Mouse (Mus musculus) splenic B cell, adult 2 months (primary cell): ENCODE measurements around the gene 5330417C22Rik.
A peak's percentile ranks its signal among the peaks of the same experiment; 100 is the strongest.
"Not testable (repeated sequence)": the region's sequence is repeated elsewhere in the genome, so short reads cannot be mapped to it uniquely, and the experiment has no call there.

Experiments used
- DNase-seq: peaks from one replicate; pipeline ENCODE4 v3.0.0-alpha.2; 2011; ENCODE audit warnings: low read depth, low spot score
- H3K27me3 ChIP-seq: 2 replicates; pipeline ENCODE4 v1.6.1; 2012; ENCODE audit warnings: mild to moderate bottlenecking, low read length, moderate library complexity, mixed read lengths; ENCODE audit not compliant: control insufficient read depth, poor library complexity, insufficient read depth, severe bottlenecking
- H3K36me3 ChIP-seq: 2 replicates; pipeline ENCODE4 v1.6.1; 2012; ENCODE audit warnings: mild to moderate bottlenecking, low read length, moderate library complexity, mixed read lengths; ENCODE audit not compliant: control insufficient read depth, poor library complexity, insufficient read depth, severe bottlenecking

5330417C22Rik gene

DNA sequence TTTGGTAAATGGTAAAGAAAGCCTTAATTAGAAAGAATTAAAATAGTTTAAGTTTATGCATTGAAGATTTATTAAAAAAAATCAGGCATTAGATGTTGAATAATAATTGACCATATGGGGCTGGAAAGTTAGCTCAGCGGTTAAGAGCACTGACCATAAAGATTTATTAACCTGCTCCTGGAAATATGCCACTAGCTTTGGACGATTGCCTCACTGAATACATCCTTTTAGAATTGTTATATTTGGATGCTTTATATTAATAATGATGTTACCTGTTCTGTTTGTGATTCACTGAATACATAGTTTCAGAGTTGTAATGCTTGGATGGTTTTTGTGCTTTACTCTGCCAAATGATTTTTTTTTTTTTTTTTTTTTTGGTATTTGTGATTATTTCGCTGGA, 34.9 kb downstream of the 5330417C22Rik start:
- not testable (repeated sequence) for H3K27me3 ChIP-seq, DNase-seq, H3K36me3 ChIP-seq

DNA sequence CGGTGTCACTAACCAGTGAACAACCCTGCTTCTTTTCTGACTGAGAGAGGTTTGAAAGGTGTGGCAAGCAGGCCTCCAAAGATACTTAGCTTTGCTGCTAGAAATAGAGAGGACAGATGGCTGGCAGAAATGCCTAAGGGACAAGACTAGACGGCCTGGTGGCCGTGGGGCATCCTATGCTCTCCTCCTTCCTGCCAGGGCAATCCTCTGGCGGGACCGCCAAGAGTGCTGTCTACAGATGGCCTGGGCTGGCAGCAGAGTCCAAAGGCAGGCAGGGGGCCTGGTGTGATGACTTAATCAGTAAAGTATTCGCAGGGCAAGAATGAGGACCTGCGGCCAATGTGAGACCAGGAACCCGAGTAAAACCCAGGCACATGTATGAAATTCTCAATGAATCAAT, 36.5 kb downstream of the 5330417C22Rik start:
- DNase-seq, result no peak
- H3K36me3 ChIP-seq, result no peaks in the 10 kb centered on the region
- H3K27me3 ChIP-seq, result no peaks in the 10 kb centered on the region

DNA sequence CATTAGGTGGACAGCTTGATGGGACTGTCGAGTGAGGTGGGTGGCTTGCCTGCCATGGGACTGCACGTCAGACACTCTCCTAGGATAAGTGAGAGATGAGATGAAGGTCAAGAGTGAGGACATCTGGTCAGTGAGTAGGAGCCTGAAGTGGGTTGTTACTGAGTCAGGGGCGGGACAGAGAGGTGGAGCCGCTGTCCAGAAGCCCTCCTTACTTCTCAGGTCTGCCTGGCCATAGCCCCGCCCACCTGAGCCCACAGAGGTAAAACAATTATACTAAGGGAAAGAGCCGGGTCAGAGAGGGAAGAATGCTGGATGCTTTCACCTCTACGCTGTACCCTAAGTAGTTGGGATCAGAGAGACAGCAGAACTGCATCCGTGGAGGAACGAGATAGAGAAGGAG, 38.7 kb downstream of the 5330417C22Rik start:
- Histone ChIP-seq H3K36me3 (no peaks in the 10 kb centered on the region), H3K27me3 (no peaks in the 10 kb centered on the region)
- DNase-seq, result no peak

DNA sequence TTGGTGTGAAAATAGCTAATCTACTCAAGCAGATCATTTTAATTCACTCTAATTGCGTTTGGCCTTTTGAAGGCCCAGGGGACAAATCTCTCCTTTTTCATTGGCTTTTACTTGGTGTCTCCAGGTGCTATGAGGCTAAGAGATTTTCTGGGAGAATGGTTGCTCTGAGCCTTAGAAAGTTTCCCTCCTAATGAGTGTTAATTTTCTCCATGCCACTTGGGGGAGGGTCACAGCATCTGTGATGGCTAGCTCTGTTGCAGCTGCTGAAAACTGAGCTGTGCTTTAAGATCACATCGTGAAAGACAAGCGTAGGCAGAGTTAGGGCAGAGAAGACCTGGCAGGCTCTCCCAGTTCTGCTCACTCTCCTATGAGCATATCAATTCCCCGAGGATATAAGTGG, 40.9 kb downstream of the 5330417C22Rik start:
- DNase-seq, result no peak
- Histone ChIP-seq H3K36me3 (no peaks in the 10 kb centered on the region), H3K27me3 (no peaks in the 10 kb centered on the region)

DNA sequence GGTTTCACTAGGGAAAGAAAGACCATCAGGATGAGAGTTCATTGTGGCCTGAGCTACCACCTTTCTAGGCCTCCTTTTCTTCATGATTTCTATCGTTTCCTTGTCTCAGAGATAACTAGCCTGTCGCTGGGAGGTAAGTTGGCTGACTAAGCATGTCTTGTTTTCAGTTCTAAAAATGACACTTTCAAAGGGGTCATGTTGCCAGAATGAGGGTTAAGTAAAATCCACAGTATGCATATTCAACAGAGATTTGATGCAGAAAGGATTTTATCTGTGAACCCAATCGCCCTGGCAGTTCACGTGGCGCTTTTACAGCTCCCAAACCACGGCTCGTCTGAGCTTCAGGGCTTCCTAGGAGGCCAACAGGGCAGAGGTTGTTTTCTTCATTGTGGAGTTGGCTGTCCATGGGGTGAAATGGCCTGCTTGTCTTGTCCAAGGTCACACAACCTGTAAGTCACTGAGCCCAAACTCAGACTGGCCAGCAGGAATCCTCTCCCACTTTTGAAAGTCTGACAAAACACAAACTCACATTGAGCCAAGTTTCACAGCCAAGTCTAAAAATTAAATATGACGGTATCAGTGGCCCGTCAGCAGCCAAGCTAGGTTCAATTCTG, 41.4 kb downstream of the 5330417C22Rik start:
- no peaks in the 10 kb centered on the region for H3K36me3 ChIP-seq
- H3K27me3 ChIP-seq, result no peaks in the 10 kb centered on the region
- DNase-seq, result no peak

DNA sequence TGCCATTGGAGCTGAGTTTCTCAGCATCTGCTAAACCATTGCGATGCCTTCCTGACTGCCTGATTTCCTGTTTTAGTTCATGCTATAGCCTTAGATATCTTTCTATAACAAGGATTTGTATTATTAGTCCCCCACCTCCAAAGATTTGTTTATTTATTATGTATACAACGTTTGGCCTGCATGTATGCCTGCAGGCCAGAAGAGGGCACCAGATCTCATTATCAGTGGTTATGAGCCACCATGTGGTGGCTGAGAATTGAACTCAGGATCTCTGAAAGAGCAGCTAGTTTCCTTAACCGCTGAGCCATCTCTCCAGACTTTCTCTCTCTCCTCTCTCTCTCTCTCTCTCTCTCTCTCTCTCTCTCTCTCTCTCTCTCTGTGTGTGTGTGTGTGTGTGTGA, 46.4 kb downstream of the 5330417C22Rik start:
- Histone ChIP-seq H3K36me3 (no peaks in the 10 kb centered on the region), H3K27me3 (no peaks in the 10 kb centered on the region)
- DNase-seq, result peak; percentile 57

DNA sequence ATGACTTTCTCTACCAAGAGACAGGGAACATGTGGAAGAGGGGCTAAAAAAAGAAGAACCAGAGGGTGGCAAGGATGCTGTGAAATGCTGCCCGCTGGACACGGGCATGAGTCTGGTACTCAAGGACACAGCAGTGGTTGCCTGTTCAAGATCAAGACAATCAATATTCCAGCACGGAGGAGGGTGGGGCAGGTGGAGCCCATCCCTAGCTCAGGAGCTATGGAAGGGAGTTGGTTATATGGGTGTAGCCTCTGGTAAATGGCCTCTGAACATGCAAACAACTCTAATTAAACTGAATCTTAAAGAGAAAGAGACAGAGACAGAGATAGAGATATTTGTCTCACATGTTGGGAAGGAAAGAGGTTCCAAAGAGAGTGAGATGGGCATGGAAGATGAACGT, 51.6 kb downstream of the 5330417C22Rik start:
- no peaks in the 10 kb centered on the region for H3K36me3 ChIP-seq
- no peak for DNase-seq
- H3K27me3 ChIP-seq, result no peaks in the 10 kb centered on the region

DNA sequence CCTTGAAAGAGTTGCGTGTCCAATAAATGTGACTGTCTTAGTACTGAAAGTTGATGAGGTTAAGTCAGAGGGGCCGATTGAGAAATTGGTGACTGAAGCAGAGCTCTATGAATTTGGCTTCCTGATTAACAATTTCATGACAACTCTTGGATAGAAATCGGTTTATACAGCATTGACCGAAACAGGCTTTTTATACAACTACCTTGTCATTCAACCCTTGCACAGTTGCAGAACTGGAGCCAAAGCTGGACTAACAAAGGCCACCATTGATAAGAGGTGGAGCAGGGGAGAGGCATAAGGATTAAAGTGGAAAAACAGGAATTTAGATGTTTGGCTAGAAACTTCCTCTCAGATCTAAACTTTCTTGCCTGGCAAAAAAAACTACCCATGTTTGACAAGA, 57.5 kb downstream of the 5330417C22Rik start:
- H3K27me3 ChIP-seq, result no peaks in the 10 kb centered on the region
- no peaks in the 10 kb centered on the region for H3K36me3 ChIP-seq
- no peak for DNase-seq

DNA sequence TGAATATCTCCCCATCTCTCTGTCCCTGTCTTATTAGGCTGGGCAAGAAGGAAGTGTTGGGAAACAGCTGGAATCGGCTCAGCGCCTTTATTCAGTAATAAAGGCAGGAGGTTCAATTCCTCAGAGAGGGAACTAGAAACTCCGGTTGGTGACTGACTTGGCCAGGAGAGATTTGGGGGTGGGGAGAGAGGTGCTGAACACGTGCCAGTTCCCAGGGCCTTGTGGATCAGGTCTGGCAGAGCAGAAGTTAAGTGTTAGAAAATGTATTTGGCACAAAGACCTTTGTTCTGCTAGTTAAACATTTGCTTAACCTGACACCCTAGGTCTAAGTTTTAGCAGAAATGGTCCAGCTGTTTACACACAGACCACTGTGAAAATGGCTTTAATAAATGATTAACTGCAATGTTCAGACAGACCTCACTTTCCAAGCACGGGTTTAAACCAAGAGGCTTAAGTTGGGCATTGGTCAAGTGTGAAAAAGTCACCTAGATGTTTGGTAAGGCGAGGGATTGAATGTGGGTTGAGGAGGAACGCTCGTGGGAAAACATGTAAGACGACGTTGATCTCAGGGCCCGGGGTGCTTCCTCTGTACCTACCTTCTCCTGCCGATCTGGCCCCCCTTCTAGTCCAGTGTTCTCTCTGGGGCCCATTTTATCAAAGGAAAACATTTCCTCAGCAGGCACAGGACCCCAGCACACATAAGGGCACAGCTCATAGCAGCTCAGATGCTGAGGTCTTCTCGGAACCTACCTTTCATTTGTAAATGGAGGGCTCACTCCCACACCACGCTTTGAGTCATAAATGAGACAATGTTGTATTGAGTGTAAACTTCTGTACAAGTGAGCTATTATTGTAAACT, 59.3 kb downstream of the 5330417C22Rik start:
- DNase-seq, result no peak
- Histone ChIP-seq H3K36me3 (no peaks in the 10 kb centered on the region), H3K27me3 (no peaks in the 10 kb centered on the region)

DNA sequence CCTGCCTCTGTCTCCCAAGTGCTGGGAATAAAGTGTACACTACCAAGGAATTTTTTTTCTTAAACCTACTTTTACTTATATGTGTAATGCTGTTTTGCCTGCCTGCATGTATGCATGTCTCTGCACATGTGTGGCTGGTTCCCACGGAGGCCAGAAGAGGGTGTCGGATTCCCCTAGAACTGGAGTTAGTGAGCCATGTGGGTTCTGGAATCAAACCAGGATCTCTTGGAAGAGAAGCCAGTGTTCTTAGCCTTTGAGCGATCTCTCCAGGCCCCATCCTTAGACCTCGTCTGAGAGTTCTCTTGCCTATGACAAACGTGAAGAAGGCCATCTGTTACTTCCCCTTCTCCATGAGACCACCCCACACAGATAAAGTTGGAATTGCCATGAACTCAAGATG, 60.8 kb downstream of the 5330417C22Rik start:
- no peaks in the 10 kb centered on the region for H3K36me3 ChIP-seq
- no peaks in the 10 kb centered on the region for H3K27me3 ChIP-seq
- no peak for DNase-seq

DNA sequence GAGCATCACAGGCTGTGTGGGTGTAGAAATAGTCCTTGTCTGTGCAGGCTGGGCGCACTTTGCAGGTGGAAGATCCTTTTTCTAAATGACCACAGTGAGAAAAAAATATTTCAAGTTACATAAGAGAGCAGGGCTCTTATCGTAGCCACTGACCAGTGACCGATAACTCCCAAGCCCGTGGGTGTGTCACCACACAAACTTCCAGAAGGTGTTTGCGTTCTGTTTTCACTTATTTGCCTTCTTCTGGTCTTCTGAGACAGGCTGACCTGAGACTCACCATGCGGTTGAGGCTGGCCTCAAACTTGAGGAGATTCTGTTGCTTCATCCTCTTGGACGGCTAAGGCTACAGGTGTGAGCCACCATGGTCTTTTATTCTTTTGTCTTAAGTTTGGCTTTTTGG, 61.4 kb downstream of the 5330417C22Rik start:
- Histone ChIP-seq H3K36me3 (no peaks in the 10 kb centered on the region), H3K27me3 (no peaks in the 10 kb centered on the region)
- no peak for DNase-seq

DNA sequence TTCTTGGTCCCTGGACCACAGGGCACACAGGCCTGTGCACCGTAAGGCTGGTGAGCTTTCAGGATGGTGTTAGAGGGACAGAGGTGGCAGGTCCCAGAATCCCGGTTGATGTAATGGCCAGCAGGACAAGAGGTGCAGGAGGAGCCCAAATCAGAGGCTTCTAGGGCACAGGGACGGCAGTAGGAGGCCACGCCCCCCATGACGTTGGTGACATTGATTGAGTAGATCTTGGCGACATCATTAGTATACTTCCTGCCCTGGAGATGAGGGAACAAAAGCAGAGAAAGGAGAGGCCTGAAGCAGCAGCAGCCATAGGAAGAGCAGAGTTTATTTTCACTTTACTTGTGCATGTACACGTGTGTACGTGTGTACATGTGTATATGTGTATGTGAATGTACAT, 68.6 kb downstream of the 5330417C22Rik start:
- no peak for DNase-seq

DNA sequence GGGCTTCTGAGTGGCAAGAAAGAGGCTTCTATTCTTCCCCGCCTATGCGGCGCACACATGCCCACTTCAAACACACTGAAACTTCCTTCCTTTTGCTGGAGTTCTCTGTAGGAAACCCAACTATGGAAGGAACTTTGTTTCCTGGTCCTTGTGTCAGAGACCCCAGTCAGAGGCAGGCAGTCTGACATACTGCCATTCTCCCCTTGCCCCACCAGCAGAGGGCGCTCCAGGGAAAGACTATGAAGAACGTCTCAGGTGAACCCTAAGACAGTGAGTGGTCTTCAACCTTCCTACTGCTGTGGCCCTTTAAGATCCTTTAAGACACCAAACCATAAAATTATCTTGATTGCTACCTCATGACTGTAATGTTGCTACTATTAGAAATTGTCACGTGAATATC, 69.9 kb downstream of the 5330417C22Rik start:
- H3K36me3 ChIP-seq, result no peaks in the 10 kb centered on the region
- H3K27me3 ChIP-seq, result no peaks in the 10 kb centered on the region
- DNase-seq, result peak; percentile 66

More for the DNA sequence above, 68.6 kb downstream of the 5330417C22Rik start:
- no peaks in the 10 kb centered on the region for H3K27me3 ChIP-seq
- H3K36me3 ChIP-seq, result no peaks in the 10 kb centered on the region

DNA sequence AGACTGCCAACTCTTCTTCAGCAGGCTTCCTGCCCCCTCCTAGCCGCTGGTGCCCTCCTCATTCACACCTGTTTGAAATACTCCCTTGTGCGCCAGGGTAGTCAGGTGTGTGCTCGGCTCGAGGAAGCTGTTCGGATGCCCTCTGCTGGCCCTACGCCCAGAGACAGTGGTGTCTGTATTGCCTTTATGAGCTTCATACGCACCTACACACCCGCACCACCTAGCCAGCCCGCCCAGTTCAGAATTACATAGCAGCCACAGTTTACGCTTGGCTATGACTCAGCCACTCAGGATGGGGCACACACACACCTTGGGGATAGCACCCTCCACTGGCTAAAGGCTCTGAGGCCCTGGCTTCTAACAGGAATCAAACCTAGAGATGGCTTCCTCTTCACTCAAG, 77.5 kb downstream of the 5330417C22Rik start:
- Histone ChIP-seq H3K27me3 (no peaks in the 10 kb centered on the region), H3K36me3 (no peaks in the 10 kb centered on the region)
- peak; percentile 78 for DNase-seq

DNA sequence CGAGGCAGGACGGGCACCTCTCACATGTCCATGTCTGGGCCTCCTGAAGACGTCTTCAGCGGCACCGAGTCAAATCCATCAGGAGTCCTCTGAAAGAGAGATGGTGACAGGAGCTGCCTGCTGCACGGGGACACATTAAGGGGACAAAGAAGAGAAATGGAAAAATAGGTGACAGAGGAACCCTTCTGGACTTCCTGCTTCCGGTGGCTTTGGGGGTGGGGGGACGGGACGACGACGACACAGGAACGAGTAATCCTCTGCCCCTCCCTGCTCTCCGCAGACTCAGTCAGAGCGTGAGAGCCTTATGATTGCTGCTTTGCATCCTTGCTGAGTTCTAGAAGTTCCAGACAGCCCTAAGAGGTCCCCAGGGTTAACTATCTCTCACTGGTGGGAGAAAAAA, 78.0 kb downstream of the 5330417C22Rik start:
- H3K36me3 ChIP-seq, result no peaks in the 10 kb centered on the region
- H3K27me3 ChIP-seq, result no peaks in the 10 kb centered on the region
- DNase-seq, result peak; percentile 67
